Mouse (Mus musculus): ENCODE results near the gene Uncx. TPM values are rescaled to one million over a fixed set of nuclear protein-coding genes. Genes with fewer than 3 reads are reported as not detected.

Gene Uncx
- total and polyA plus RNA-seq, 3 experiments = not detected

GRCm38 (mm10) chr5:139495019-139495669 is 48.1 kb upstream of the Uncx start:
- Histone ChIP-seq H3K4me2 (ENCODE audit: insufficient read depth, low read depth, poor library complexity, severe bottlenecking) (no peak overlapping the region), H3K79me2 (replicated peaks; ENCODE audit: control insufficient read depth, extremely low read depth, insufficient read depth, poor library complexity, severe bottlenecking) (no peaks in the 10 kb centered on the region), H3K27me3 (replicated peaks) (peaks cover 48% of the 10 kb centered on the region), H3K36me3 (replicated peaks in 1 of 2; ENCODE audit: control insufficient read depth in 1 of 2, insufficient read depth in 1 of 2, low read length in 1 of 2) (no peaks in the 10 kb centered on the region), H3K4me1 (ENCODE audit: control insufficient read depth in 1 of 2, insufficient read depth in 2 of 2) (peaks cover 0 to 3% of the 10 kb centered on the region in 2 experiments; a peak in 2 of 4 replicates), H3K4me3 (replicated peaks in 1 of 3; ENCODE audit: low read depth in 2 of 3, low read length in 2 of 3, poor library complexity in 1 of 3) (no peak overlapping the region), H3K27ac (ENCODE audit: insufficient read depth, low read depth) (no peak overlapping the region), H3K9me3 (replicated peaks; ENCODE audit: low read length) (peaks cover 3% of the 10 kb centered on the region), H3K9ac (ENCODE audit: insufficient read depth, low read depth) (no peak overlapping the region)
- dilution Hi-C loops (cut with MboI; ENCODE audit: extremely low pct_ligation_motif_present, extremely low pct_unique_long_range_greater_than_20kb, low sequenced_read_pairs) = no loop called here
- no peak for TF ChIP-seq USF2 (conservative IDR thresholded peaks at IDR 0.05; ENCODE audit: low read depth, low read length)
- no peak for TF ChIP-seq RAD21 (IDR thresholded peaks at IDR 0.05; ENCODE audit: low read depth, low read length)
- TF ChIP-seq KAT2A (IDR thresholded peaks at IDR 0.05; ENCODE audit: insufficient replicate concordance, low read length) = no peak
- TF ChIP-seq USF1 (IDR thresholded peaks at IDR 0.05; ENCODE audit: low read depth, low read length) = no peak
- in situ Hi-C loops (cut with MboI; ENCODE audit: low pct_ligation_motif_present, low pct_unique_long_range_greater_than_20kb, low sequenced_read_pairs) = no loop called here
- DNase-seq (ENCODE audit: extremely low read depth) = no peak

DNA sequence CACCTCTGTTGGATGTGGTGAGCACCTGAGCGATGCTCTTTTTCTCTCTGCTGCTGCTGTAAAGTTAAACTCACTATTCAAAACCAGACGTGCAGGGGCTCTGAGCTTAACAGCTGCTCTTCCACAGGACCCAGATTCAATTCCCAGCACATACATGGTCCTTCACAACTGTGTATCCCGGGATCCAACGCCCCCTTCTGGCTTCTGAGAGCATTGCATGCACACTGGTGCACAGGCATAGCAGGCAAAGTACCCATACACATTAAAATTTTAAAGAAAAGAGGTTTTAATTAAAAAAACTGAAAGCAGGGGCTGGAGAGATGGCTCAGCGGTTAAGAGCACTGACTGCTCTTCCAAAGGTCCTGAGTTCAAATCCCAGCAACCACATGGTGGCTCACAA is 46.4 kb upstream of the Uncx start:
- H3K27me3 ChIP-seq (replicated peaks) = peaks cover 60% of the 10 kb centered on the region
- dilution Hi-C loops (cut with MboI; ENCODE audit: extremely low pct_ligation_motif_present, extremely low pct_unique_long_range_greater_than_20kb, low sequenced_read_pairs) (no loop called here), in situ Hi-C loops (cut with MboI; ENCODE audit: low pct_ligation_motif_present, low pct_unique_long_range_greater_than_20kb, low sequenced_read_pairs) (no loop called here)
- H3K79me2 ChIP-seq (replicated peaks; ENCODE audit: control insufficient read depth, extremely low read depth, insufficient read depth, poor library complexity, severe bottlenecking) = no peaks in the 10 kb centered on the region
- H3K27ac ChIP-seq (ENCODE audit: insufficient read depth, low read depth) = no peak overlapping the region
- H3K9me3 ChIP-seq (replicated peaks; ENCODE audit: low read length) = peaks cover 3% of the 10 kb centered on the region
- no peak for DNase-seq (ENCODE audit: extremely low read depth)
- H3K9ac ChIP-seq (ENCODE audit: insufficient read depth, low read depth) = no peak overlapping the region
- H3K4me3 ChIP-seq (replicated peaks in 1 of 3; ENCODE audit: low read depth in 2 of 3, low read length in 2 of 3, poor library complexity in 1 of 3) = no peak overlapping the region
- TF ChIP-seq ZC3H11A (IDR thresholded peaks at IDR 0.05; ENCODE audit: low read depth, low read length) (no peak), CHD1 (IDR thresholded peaks at IDR 0.05; ENCODE audit: low read depth, low read length) (no peak), ETS1 (conservative IDR thresholded peaks at IDR 0.05; ENCODE audit: low read depth, low read length) (no peak), ZKSCAN1 (IDR thresholded peaks at IDR 0.05; ENCODE audit: borderline replicate concordance, low read depth, low read length) (no peak), CTCF (conservative IDR thresholded peaks at IDR 0.05 in 1 of 2, IDR thresholded peaks at IDR 0.05 in 1 of 2; ENCODE audit: low read depth in 2 of 2, low read length in 2 of 2) (peak in 1 of 2 experiments; percentile 12; a peak in 2 of 4 replicates), RCOR1 (conservative IDR thresholded peaks at IDR 0.05; ENCODE audit: low read depth, low read length) (no peak), IRF4 (IDR thresholded peaks at IDR 0.05; ENCODE audit: low read depth, low read length) (no peak), POLR2AphosphoS2 (IDR thresholded peaks at IDR 0.05; ENCODE audit: low read depth, low read length) (no peak)
- no peak overlapping the region for H3K4me2 ChIP-seq (ENCODE audit: insufficient read depth, low read depth, poor library complexity, severe bottlenecking)
- H3K36me3 ChIP-seq (replicated peaks in 1 of 2; ENCODE audit: control insufficient read depth in 1 of 2, insufficient read depth in 1 of 2, low read length in 1 of 2) = no peaks in the 10 kb centered on the region
- H3K4me1 ChIP-seq (ENCODE audit: control insufficient read depth in 1 of 2, insufficient read depth in 2 of 2) = no peaks in the 10 kb centered on the region; a peak in 1 of 4 replicates

DNA sequence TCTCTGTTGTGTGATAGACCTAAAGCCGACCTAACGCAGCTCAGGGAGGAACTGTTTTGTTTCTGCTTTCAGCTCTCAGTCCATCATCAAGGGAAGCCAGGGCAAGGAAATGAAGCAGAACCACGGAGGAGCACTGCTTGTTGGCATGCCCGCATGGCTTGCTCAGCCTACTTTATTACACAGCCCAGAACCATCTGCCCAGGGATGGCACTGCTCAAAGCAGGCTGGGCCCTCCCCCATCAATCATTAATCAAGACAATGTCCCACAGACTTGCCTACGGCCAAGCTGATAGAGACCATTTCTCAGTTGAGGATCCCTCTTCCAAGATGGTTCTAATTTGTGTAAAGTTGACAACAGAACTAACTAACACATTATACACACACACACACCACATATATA is 44.5 kb upstream of the Uncx start:
- Histone ChIP-seq H3K4me1 (ENCODE audit: control insufficient read depth in 1 of 2, insufficient read depth in 2 of 2) (no peaks in the 10 kb centered on the region), H3K4me3 (replicated peaks in 1 of 3; ENCODE audit: low read depth in 2 of 3, low read length in 2 of 3, poor library complexity in 1 of 3) (no peak overlapping the region), H3K27me3 (replicated peaks) (peaks cover 67% of the 10 kb centered on the region), H3K9ac (ENCODE audit: insufficient read depth, low read depth) (no peak overlapping the region), H3K27ac (ENCODE audit: insufficient read depth, low read depth) (no peak overlapping the region), H3K9me3 (replicated peaks; ENCODE audit: low read length) (peaks cover 3% of the 10 kb centered on the region), H3K4me2 (ENCODE audit: insufficient read depth, low read depth, poor library complexity, severe bottlenecking) (no peak overlapping the region), H3K36me3 (replicated peaks in 1 of 2; ENCODE audit: control insufficient read depth in 1 of 2, insufficient read depth in 1 of 2, low read length in 1 of 2) (no peaks in the 10 kb centered on the region), H3K79me2 (replicated peaks; ENCODE audit: control insufficient read depth, extremely low read depth, insufficient read depth, poor library complexity, severe bottlenecking) (no peaks in the 10 kb centered on the region)
- dilution Hi-C loops (cut with MboI; ENCODE audit: extremely low pct_ligation_motif_present, extremely low pct_unique_long_range_greater_than_20kb, low sequenced_read_pairs) (no loop called here), in situ Hi-C loops (cut with MboI; ENCODE audit: low pct_ligation_motif_present, low pct_unique_long_range_greater_than_20kb, low sequenced_read_pairs) (no loop called here)
- DNase-seq (ENCODE audit: extremely low read depth) = no peak
- TF ChIP-seq ZC3H11A (IDR thresholded peaks at IDR 0.05; ENCODE audit: low read depth, low read length) = no peak
- no peak for TF ChIP-seq NELFE (IDR thresholded peaks at IDR 0.05; ENCODE audit: low read depth, low read length)

Data from CH12.LX (cell line).